Mouse (Mus musculus): ENCODE data around the gene Gar1. TPM values are rescaled to one million over a fixed set of nuclear protein-coding genes. Genes with fewer than 3 reads are reported as not detected.

The Gar1 gene
- total and polyA plus RNA-seq, 3 experiments = 87.1 to 473 (median 461) TPM

GRCm38 (mm10) chr3:129822206-129822775 lies 8.9 kb downstream of the Gar1 start, which contains the start of gene Rrh:
Gene Rrh (minus strand): TSS chr3:129822587.
- TF ChIP-seq ZNF384 (IDR thresholded peaks at IDR 0.05; ENCODE audit: low read depth, low read length) (no peak), HCFC1 (IDR thresholded peaks at IDR 0.05; ENCODE audit: low read depth, low read length) (no peak), EP300 (IDR thresholded peaks at IDR 0.05; ENCODE audit: low read depth in 1 of 2, low read length in 2 of 2) (no peak), KAT2A (conservative IDR thresholded peaks at IDR 0.05; ENCODE audit: low read depth, low read length) (no peak)
- H3K27me3 ChIP-seq (ENCODE audit: control insufficient read depth in 1 of 2, insufficient read depth in 2 of 2, low read length in 2 of 2) = no peaks in the 10 kb centered on the region
- H3K9me3 ChIP-seq (replicated peaks; ENCODE audit: insufficient read depth, low read length) = no peaks in the 10 kb centered on the region
- peaks cover 1% of the 10 kb centered on the region for H3K79me2 ChIP-seq (ENCODE audit: control insufficient read depth, insufficient read depth, low read length, poor library complexity)
- no peak for DNase-seq (ENCODE audit: low read depth, low spot score)
- H3K9ac ChIP-seq (ENCODE audit: control insufficient read depth, low read depth, low read length, poor library complexity, severe bottlenecking) = no peak within 1 kb of the TSS
- H3K27ac ChIP-seq (ENCODE audit: control insufficient read depth, low read depth, low read length) = no peak within 1 kb of the TSS
- no peak within 1 kb of the TSS for H3K4me3 ChIP-seq (ENCODE audit: control insufficient read depth in 1 of 2, insufficient read depth in 1 of 2, low read depth in 2 of 2, low read length in 2 of 2)
- no peaks in the 10 kb centered on the region; a peak in 1 of 4 replicates for H3K36me3 ChIP-seq (ENCODE audit: control insufficient read depth in 1 of 2, insufficient read depth in 2 of 2, low read length in 2 of 2)
- no peaks in the 10 kb centered on the region for H3K4me1 ChIP-seq (ENCODE audit: control insufficient read depth in 1 of 2, insufficient read depth in 2 of 2, low read length in 2 of 2)

- Histone ChIP-seq H3K36me3 (ENCODE audit: control insufficient read depth in 1 of 2, insufficient read depth in 2 of 2, low read length in 2 of 2) (no peaks in the 10 kb centered on the region; a peak in 1 of 4 replicates), H3K9me3 (replicated peaks; ENCODE audit: insufficient read depth, low read length) (no peaks in the 10 kb centered on the region), H3K9ac (ENCODE audit: control insufficient read depth, low read depth, low read length, poor library complexity, severe bottlenecking) (no peak overlapping the region), H3K27ac (ENCODE audit: control insufficient read depth, low read depth, low read length) (no peak overlapping the region), H3K27me3 (ENCODE audit: control insufficient read depth in 1 of 2, insufficient read depth in 2 of 2, low read length in 2 of 2) (no peaks in the 10 kb centered on the region), H3K79me2 (ENCODE audit: control insufficient read depth, insufficient read depth, low read length, poor library complexity) (no peaks in the 10 kb centered on the region; the same call in 1 of the 2 replicates), H3K4me1 (ENCODE audit: control insufficient read depth in 1 of 2, insufficient read depth in 2 of 2, low read length in 2 of 2) (no peaks in the 10 kb centered on the region), H3K4me3 (ENCODE audit: control insufficient read depth in 1 of 2, insufficient read depth in 1 of 2, low read depth in 2 of 2, low read length in 2 of 2) (no peak overlapping the region)
- DNase-seq (ENCODE audit: low read depth, low spot score) = no peak
- no peak for TF ChIP-seq BHLHE40 (IDR thresholded peaks at IDR 0.05; ENCODE audit: borderline replicate concordance, low read depth, low read length)
- no peak for TF ChIP-seq ZNF384 (IDR thresholded peaks at IDR 0.05; ENCODE audit: low read depth, low read length)
- TF ChIP-seq POLR2A (IDR thresholded peaks at IDR 0.05; ENCODE audit: control insufficient read depth in 1 of 2, insufficient read depth in 1 of 2, low read depth in 1 of 2, low read length in 2 of 2, poor library complexity in 1 of 2) = no peak
- no peak for TF ChIP-seq ELF1 (IDR thresholded peaks at IDR 0.05; ENCODE audit: low read depth, low read length)
- no peak for TF ChIP-seq CHD2 (IDR thresholded peaks at IDR 0.05; ENCODE audit: low read length)
- no peak for TF ChIP-seq ZC3H11A (IDR thresholded peaks at IDR 0.05; ENCODE audit: low read depth, low read length)
- no peak for TF ChIP-seq HCFC1 (IDR thresholded peaks at IDR 0.05; ENCODE audit: low read depth, low read length)
- TF ChIP-seq SIN3A (IDR thresholded peaks at IDR 0.05; ENCODE audit: low read length) = no peak
- TF ChIP-seq EP300 (IDR thresholded peaks at IDR 0.05; ENCODE audit: low read depth in 1 of 2, low read length in 2 of 2) = no peak
These were observed 9.5 kb downstream of the Gar1 start for GRCm38 (mm10) chr3:129821736-129822135.

GRCm38 (mm10) chr3:129820847-129821246 lies 10.3 kb downstream of the Gar1 start:
- DNase-seq (ENCODE audit: low read depth, low spot score) = no peak
- H3K27ac ChIP-seq (ENCODE audit: control insufficient read depth, low read depth, low read length) = no peak overlapping the region
- H3K4me1 ChIP-seq (ENCODE audit: control insufficient read depth in 1 of 2, insufficient read depth in 2 of 2, low read length in 2 of 2) = no peaks in the 10 kb centered on the region
- no peak overlapping the region for H3K9ac ChIP-seq (ENCODE audit: control insufficient read depth, low read depth, low read length, poor library complexity, severe bottlenecking)
- TF ChIP-seq TCF12 (IDR thresholded peaks at IDR 0.05; ENCODE audit: low read depth, low read length) (no peak), ZC3H11A (IDR thresholded peaks at IDR 0.05; ENCODE audit: low read depth, low read length) (no peak), CTCF (IDR thresholded peaks at IDR 0.05 in 2 of 3, conservative IDR thresholded peaks at IDR 0.05 in 1 of 3; ENCODE audit: control insufficient read depth in 1 of 3, insufficient read depth in 1 of 3, low read depth in 2 of 3, low read length in 3 of 3, poor library complexity in 1 of 3, severe bottlenecking in 1 of 3) (no peak), JUND (IDR thresholded peaks at IDR 0.05; ENCODE audit: low read depth, low read length) (no peak), TBP (IDR thresholded peaks at IDR 0.05; ENCODE audit: low read depth, low read length) (no peak), POLR2AphosphoS2 (IDR thresholded peaks at IDR 0.05; ENCODE audit: low read length) (no peak), TAL1 (IDR thresholded peaks at IDR 0.05; ENCODE audit: low read length) (no peak), MEF2A (IDR thresholded peaks at IDR 0.05; ENCODE audit: extremely low read depth, insufficient replicate concordance, low read depth, low read length, poor library complexity, severe bottlenecking) (no peak)
- no peaks in the 10 kb centered on the region for H3K9me3 ChIP-seq (replicated peaks; ENCODE audit: insufficient read depth, low read length)
- H3K79me2 ChIP-seq (ENCODE audit: control insufficient read depth, insufficient read depth, low read length, poor library complexity) = no peaks in the 10 kb centered on the region
- no peaks in the 10 kb centered on the region for H3K27me3 ChIP-seq (ENCODE audit: control insufficient read depth in 1 of 2, insufficient read depth in 2 of 2, low read length in 2 of 2)
- no peak overlapping the region for H3K4me3 ChIP-seq (ENCODE audit: control insufficient read depth in 1 of 2, insufficient read depth in 1 of 2, low read depth in 2 of 2, low read length in 2 of 2)
- H3K36me3 ChIP-seq (ENCODE audit: control insufficient read depth in 1 of 2, insufficient read depth in 2 of 2, low read length in 2 of 2) = no peaks in the 10 kb centered on the region; a peak in 1 of 4 replicates

Measured in MEL (cell line).